Mouse (Mus musculus) CH12.LX (cell line): ENCODE measurements at regions not wholly inside any gene's neighbourhood (a gene's known extent, or its start where the extent isn't known, plus 50 kb on each side); places are given as distances from the start of the nearest gene placed in this dataset.

ENCODE experiments used
- CTCF ChIP-seq, 2 experiments: IDR thresholded peaks in 1 of 2; conservative IDR thresholded peaks in 1 of 2; 2 replicates each; pipeline ENCODE4 v1.5.1; 2011 to 2012; ENCODE audit warnings: low read depth in 2 of 2, low read length in 2 of 2, improper control_type of control experiment in 1 of 2, inconsistent platforms in 1 of 2, mild to moderate bottlenecking in 1 of 2, moderate library complexity in 1 of 2
- MXI1 ChIP-seq: IDR thresholded peaks from 2 replicates; pipeline ENCODE4 v1.6.1; 2011; ENCODE audit warnings: mild to moderate bottlenecking, low read depth, low read length, improper control_type of control experiment

DNA sequence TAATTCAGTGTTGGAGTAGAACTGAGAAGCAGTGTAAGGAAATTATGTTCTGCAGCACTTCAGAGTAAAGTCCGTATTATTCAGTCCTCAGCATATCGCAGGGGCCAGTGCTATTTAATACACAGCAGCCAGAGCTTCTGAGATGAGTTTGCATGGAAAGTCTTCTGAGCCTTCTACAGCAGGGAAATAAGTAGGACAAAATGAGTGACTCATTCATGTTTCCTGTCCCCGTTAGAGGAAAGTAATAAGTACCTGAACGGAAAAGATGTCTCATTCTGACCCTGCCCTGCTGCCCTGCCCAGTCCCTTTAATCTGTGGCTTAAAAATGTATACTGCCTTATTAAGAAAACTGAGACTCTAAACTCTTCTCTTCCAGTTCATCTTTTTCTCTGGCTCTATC is 940.1 kb upstream of the Gm7489 start:
- TF ChIP-seq MXI1 (no peak), CTCF (conservative IDR thresholded peaks at IDR 0.05 in 1 of 2, IDR thresholded peaks at IDR 0.05 in 1 of 2; ENCODE audit: low read depth in 2 of 2, low read length in 2 of 2) (no peak)
